Mouse (Mus musculus) bone marrow macrophage, adult 2 months (primary cell): ENCODE data around the gene Adam12.

Experiments
- CTCF ChIP-seq: IDR thresholded peaks from 2 replicates; pipeline ENCODE4 v1.5.1; 2012; ENCODE audit warnings: low read depth, mild to moderate bottlenecking, low read length, moderate library complexity
- POLR2A ChIP-seq: IDR thresholded peaks from 2 replicates; pipeline ENCODE4 v1.6.1; 2012; ENCODE audit warnings: mild to moderate bottlenecking, low read depth, low read length, borderline replicate concordance

DNA sequence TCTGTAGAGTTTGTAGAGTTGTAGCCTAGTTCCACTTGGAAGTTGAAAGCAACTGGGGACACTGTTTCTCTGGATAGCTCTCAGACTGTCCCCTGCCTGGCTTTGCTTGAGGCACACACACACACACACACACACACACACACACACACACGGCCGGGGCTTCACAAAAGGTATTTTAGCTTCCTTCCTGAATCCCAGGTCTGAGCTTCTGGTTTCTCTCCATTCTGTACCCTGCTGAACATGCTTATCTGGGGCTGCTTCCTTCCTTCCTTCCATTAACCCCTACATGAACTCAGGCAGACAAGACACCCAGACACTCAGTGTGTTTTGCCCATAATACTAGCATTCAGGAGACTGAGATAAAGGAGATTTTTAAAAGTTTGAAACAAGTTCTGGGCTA, 2.0 kb downstream of the Adam12 start:
- TF ChIP-seq CTCF (no peak), POLR2A (no peak)
